Mouse (Mus musculus) layer of hippocampus, adult 11-12 months (tissue): ENCODE data around the gene Rab37.

ENCODE experiments used
- DNase-seq: peaks from one replicate; pipeline ENCODE4 v3.0.0; 2022; ENCODE audit warnings: low spot score

Rab37 gene

GRCm38 (mm10) chr11:115167631-115168249 is 76.5 kb downstream of the Rab37 start:
- DNase-seq = no peak

- DNase-seq = no peak
These were observed 78.2 kb downstream of the Rab37 start for GRCm38 (mm10) chr11:115169430-115169829.

GRCm38 (mm10) chr11:115171125-115171524 is 79.9 kb downstream of the Rab37 start:
- no peak for DNase-seq

- no peak for DNase-seq
These were observed 81.6 kb downstream of the Rab37 start for GRCm38 (mm10) chr11:115172825-115173287.

- no peak for DNase-seq
These were observed 82.5 kb downstream of the Rab37 start for GRCm38 (mm10) chr11:115173549-115174339.

- no peak for DNase-seq
These were observed 85.4 kb downstream of the Rab37 start for GRCm38 (mm10) chr11:115176399-115177190.

GRCm38 (mm10) chr11:115177559-115178195 is 86.4 kb downstream of the Rab37 start:
- DNase-seq = no peak

- DNase-seq = no peak
These were observed 87.5 kb downstream of the Rab37 start for GRCm38 (mm10) chr11:115178766-115179165.

GRCm38 (mm10) chr11:115179191-115179590 is 88.0 kb downstream of the Rab37 start:
- DNase-seq = peak; percentile 41

GRCm38 (mm10) chr11:115179881-115180280 is 88.7 kb downstream of the Rab37 start:
- DNase-seq = no peak

GRCm38 (mm10) chr11:115181913-115182638 is 90.8 kb downstream of the Rab37 start:
- DNase-seq = peak; percentile 79

- no peak for DNase-seq
These were observed 93.7 kb downstream of the Rab37 start for GRCm38 (mm10) chr11:115184973-115185372.

- DNase-seq = peak; percentile 99
These were observed 96.0 kb downstream of the Rab37 start, which contains the start of gene Tmem104 for GRCm38 (mm10) chr11:115187224-115187639. Gene Tmem104, plus strand, starts transcription at chr11:115187487.

GRCm38 (mm10) chr11:115187693-115188092 is 96.5 kb downstream of the Rab37 start, which contains the start of gene Nat9:
Gene Nat9, minus strand, starts transcription at chr11:115187859.
- DNase-seq = no peak

- no peak for DNase-seq
These were observed 97.5 kb downstream of the Rab37 start for GRCm38 (mm10) chr11:115188539-115189231.

- DNase-seq = no peak
These were observed 98.1 kb downstream of the Rab37 start for GRCm38 (mm10) chr11:115189304-115189703.

GRCm38 (mm10) chr11:115192180-115192579 is 100.9 kb downstream of the Rab37 start:
- peak; percentile 52 for DNase-seq

GRCm38 (mm10) chr11:115194693-115195092 is 103.5 kb downstream of the Rab37 start:
- no peak for DNase-seq

GRCm38 (mm10) chr11:115195933-115196332 is 104.7 kb downstream of the Rab37 start:
- DNase-seq = no peak

- no peak for DNase-seq
These were observed 106.3 kb downstream of the Rab37 start for GRCm38 (mm10) chr11:115197558-115197957.
